Mouse (Mus musculus) liver, embryonic 16.5 days (tissue): ENCODE measurements around the gene Cyb5r4. TPM values are rescaled to one million over a fixed set of nuclear protein-coding genes. Genes with fewer than 3 reads are reported as not detected.
"Not testable (repeated sequence)": the region's sequence is repeated elsewhere in the genome, so short reads cannot be mapped to it uniquely, and the experiment has no call there.

ENCODE experiments used
- ATAC-seq: fragments of 200-750 bp; cut with Nextera tagmentation; 2 replicates; pipeline ENCODE4 v1.8.0; 2017; ENCODE audit warnings: low read depth, mild to moderate bottlenecking, moderate number of reproducible peaks, moderate library complexity
- H3K27ac ChIP-seq: fragments of 300-500 bp; sonication (generic); 2 replicates; pipeline ENCODE4 v1.5.1; 2014; ENCODE audit warnings: mild to moderate bottlenecking, low read length
- H3K27me3 ChIP-seq: fragments of 300-500 bp; sonication (generic); 2 replicates; pipeline ENCODE4 v1.6.1; 2014; ENCODE audit warnings: low read depth, low read length, mixed read lengths; ENCODE audit not compliant: control insufficient read depth, insufficient read depth
- H3K36me3 ChIP-seq: fragments of 300-500 bp; sonication (generic); 2 replicates; pipeline ENCODE4 v1.6.1; 2014; ENCODE audit warnings: mild to moderate bottlenecking; ENCODE audit not compliant: control insufficient read depth, insufficient read depth
- H3K4me1 ChIP-seq: fragments of 300-500 bp; sonication (generic); 2 replicates; pipeline ENCODE4 v1.6.1; 2014; ENCODE audit warnings: low read depth, low read length, mixed read lengths; ENCODE audit not compliant: control insufficient read depth
- H3K4me2 ChIP-seq: fragments of 300-500 bp; sonication (generic); 2 replicates; pipeline ENCODE4 v1.6.1; 2014; ENCODE audit warnings: low read depth, low read length, mixed read lengths
- H3K4me3 ChIP-seq: fragments of 300-500 bp; sonication (generic); 2 replicates; pipeline ENCODE4 v1.5.1; 2014; ENCODE audit warnings: low read depth, mild to moderate bottlenecking, low read length
- H3K9ac ChIP-seq: fragments of 300-500 bp; sonication (generic); 2 replicates; pipeline ENCODE4 v1.6.1; 2014; ENCODE audit warnings: low read depth, low read length
- H3K9me3 ChIP-seq: fragments of 300-500 bp; sonication (generic); replicated peaks from 2 replicates; pipeline ENCODE4 v1.6.1; 2016; ENCODE audit warnings: low read length; ENCODE audit not compliant: control insufficient read depth
- WGBS: fragments of 180-500 bp; shearing (Covaris S2); extraction: QIAGEN DNeasy Blood & Tissue Kit; methylation state at CpG from one replicate; pipeline ENCODE4 v1.1.7; 2014; ENCODE audit not compliant: insufficient replicate concordance; 5-methylcytosine and 5-hydroxymethylcytosine counted together
- polyA plus RNA-seq: library from polyadenylated mRNA; unstranded; fragments of >200 nt; fragmentation: Nextera tagmentation; extraction: Ambion mirVana; gene quantifications from 2 replicates; pipeline ENCODE4 v1.2.1, GENCODE M21; 2015

Gene Cyb5r4
- polyA plus RNA-seq, 1 experiment from 2014 or later = 30.8 TPM

- no peak overlapping the region for H3K27ac ChIP-seq
- no peaks in the 10 kb centered on the region for H3K9me3 ChIP-seq
- H3K27me3 ChIP-seq = no peaks in the 10 kb centered on the region
- H3K4me1 ChIP-seq = no peaks in the 10 kb centered on the region
- WGBS = 73% methylated on average over 11 of the region's 11 CpGs
- H3K9ac ChIP-seq = no peak overlapping the region
- no peak overlapping the region for H3K4me2 ChIP-seq
- ATAC-seq = no peak
- peaks cover 2% of the 10 kb centered on the region; the same call in 1 of the 2 replicates for H3K36me3 ChIP-seq
- H3K4me3 ChIP-seq = no peak overlapping the region
These were observed 33.9 kb downstream of the Cyb5r4 start for GRCm38 (mm10) chr9:87055547-87056235.

- Histone ChIP-seq H3K36me3 (peaks cover 2% of the 10 kb centered on the region; the same call in 1 of the 2 replicates), H3K27ac (no peak overlapping the region), H3K27me3 (no peaks in the 10 kb centered on the region), H3K9me3 (no peaks in the 10 kb centered on the region), H3K4me3 (no peak overlapping the region), H3K4me1 (no peaks in the 10 kb centered on the region), H3K4me2 (no peak overlapping the region), H3K9ac (no peak overlapping the region)
- WGBS = 64% methylated on average over 5 of the region's 5 CpGs
- no peak for ATAC-seq
These were observed 40.5 kb downstream of the Cyb5r4 start for GRCm38 (mm10) chr9:87062337-87062736.

- no peak overlapping the region for H3K4me2 ChIP-seq
- H3K9ac ChIP-seq = no peak overlapping the region
- no peak for ATAC-seq
- no peak overlapping the region for H3K4me3 ChIP-seq
- H3K27ac ChIP-seq = no peak overlapping the region
- H3K27me3 ChIP-seq = no peaks in the 10 kb centered on the region
- H3K36me3 ChIP-seq = peaks cover 5% of the 10 kb centered on the region
- H3K4me1 ChIP-seq = no peaks in the 10 kb centered on the region
- H3K9me3 ChIP-seq = no peaks in the 10 kb centered on the region
- WGBS = 60% methylated on average over 1 of the region's 1 CpGs
These were observed 46.3 kb downstream of the Cyb5r4 start for GRCm38 (mm10) chr9:87068160-87068559.

GRCm38 (mm10) chr9:87071566-87071965, 49.8 kb downstream of the Cyb5r4 start:
- ATAC-seq, H3K36me3 ChIP-seq, H3K9me3 ChIP-seq, H3K4me2 ChIP-seq, H3K9ac ChIP-seq, H3K27me3 ChIP-seq, H3K4me1 ChIP-seq, H3K27ac ChIP-seq, H3K4me3 ChIP-seq: not testable (repeated sequence)
- 63% methylated on average over 3 of the region's 3 CpGs for WGBS

GRCm38 (mm10) chr9:87077919-87078318, 56.1 kb downstream of the Cyb5r4 start:
- H3K27me3 ChIP-seq = no peaks in the 10 kb centered on the region
- 61% methylated on average over 2 of the region's 2 CpGs for WGBS
- no peak overlapping the region for H3K4me3 ChIP-seq
- no peak overlapping the region for H3K9ac ChIP-seq
- no peaks in the 10 kb centered on the region for H3K9me3 ChIP-seq
- ATAC-seq = no peak
- H3K4me1 ChIP-seq = no peaks in the 10 kb centered on the region
- no peak overlapping the region for H3K4me2 ChIP-seq
- no peak overlapping the region for H3K27ac ChIP-seq
- no peaks in the 10 kb centered on the region for H3K36me3 ChIP-seq

GRCm38 (mm10) chr9:87079511-87079910, 57.7 kb downstream of the Cyb5r4 start:
- no peak for ATAC-seq
- no peaks in the 10 kb centered on the region for H3K4me1 ChIP-seq

GRCm38 (mm10) chr9:87086991-87087390, 65.2 kb downstream of the Cyb5r4 start:
- H3K4me3 ChIP-seq = no peak overlapping the region
- H3K36me3 ChIP-seq = no peaks in the 10 kb centered on the region
- no peak overlapping the region for H3K27ac ChIP-seq
- 77% methylated on average over 4 of the region's 4 CpGs for WGBS
- H3K4me2 ChIP-seq = no peak overlapping the region
- no peaks in the 10 kb centered on the region for H3K9me3 ChIP-seq
- no peaks in the 10 kb centered on the region for H3K4me1 ChIP-seq
- H3K27me3 ChIP-seq = no peaks in the 10 kb centered on the region
- no peak overlapping the region for H3K9ac ChIP-seq
- ATAC-seq = no peak

More at GRCm38 (mm10) chr9:87079511-87079910, 57.7 kb downstream of the Cyb5r4 start:
- no peaks in the 10 kb centered on the region for H3K36me3 ChIP-seq
- no peak overlapping the region for H3K4me3 ChIP-seq
- WGBS = 39% methylated on average over 2 of the region's 2 CpGs
- H3K9ac ChIP-seq = no peak overlapping the region
- no peak overlapping the region for H3K4me2 ChIP-seq
- H3K9me3 ChIP-seq = no peaks in the 10 kb centered on the region
- no peaks in the 10 kb centered on the region for H3K27me3 ChIP-seq
- no peak overlapping the region for H3K27ac ChIP-seq

GRCm38 (mm10) chr9:87097989-87098388, 76.2 kb downstream of the Cyb5r4 start:
- H3K36me3 ChIP-seq = no peaks in the 10 kb centered on the region
- no peaks in the 10 kb centered on the region for H3K4me1 ChIP-seq
- H3K4me2 ChIP-seq = no peak overlapping the region
- H3K27me3 ChIP-seq = no peaks in the 10 kb centered on the region
- H3K4me3 ChIP-seq = no peak overlapping the region
- H3K9ac ChIP-seq = no peak overlapping the region
- WGBS = 44% methylated on average over 2 of the region's 2 CpGs
- H3K9me3 ChIP-seq = no peaks in the 10 kb centered on the region
- ATAC-seq = no peak
- no peak overlapping the region for H3K27ac ChIP-seq

- no peak for ATAC-seq
- WGBS = 57% methylated on average over 5 of the region's 5 CpGs
- Histone ChIP-seq H3K9ac (no peak overlapping the region), H3K4me3 (no peak overlapping the region), H3K4me1 (no peaks in the 10 kb centered on the region), H3K9me3 (no peaks in the 10 kb centered on the region), H3K27ac (no peak overlapping the region), H3K27me3 (no peaks in the 10 kb centered on the region), H3K4me2 (no peak overlapping the region), H3K36me3 (no peaks in the 10 kb centered on the region)
These were observed 93.2 kb downstream of the Cyb5r4 start for GRCm38 (mm10) chr9:87115019-87115418.
